Mouse (Mus musculus) adrenal gland, postnatal 36 days (tissue): Measurements from ENCODE around the gene Evi5l. TPM values are rescaled to one million over a fixed set of nuclear protein-coding genes. Genes with fewer than 3 reads are reported as not detected.

Experiments used
- DNase-seq, 2 experiments: peaks; one replicate each; pipeline ENCODE4 v3.0.0; 2021; ENCODE audit warnings: mixed read lengths in 1 of 2
- total RNA-seq, 2 experiments: library from RNA; stranded (reverse); gene quantifications; 2 replicates each; pipeline ENCODE4 v1.2.3; 2021

The Evi5l gene
- total RNA-seq, 2 experiments from 2014 or later = 29.4 to 38.5 TPM

GRCm38 (mm10) chr8:4205246-4206123 lies 39.1 kb downstream of the Evi5l start:
- DNase-seq = no peak

- no peak for DNase-seq
Measured at GRCm38 (mm10) chr8:4206182-4207015, 40.0 kb downstream of the Evi5l start.

GRCm38 (mm10) chr8:4207016-4207350 lies 40.6 kb downstream of the Evi5l start:
- no peak for DNase-seq

- no peak for DNase-seq
Measured at GRCm38 (mm10) chr8:4211097-4211496, 44.7 kb downstream of the Evi5l start.

- peak; percentile 32 to 37 for DNase-seq
Measured at GRCm38 (mm10) chr8:4212809-4213209, 46.4 kb downstream of the Evi5l start.

GRCm38 (mm10) chr8:4213210-4214005 lies 47.0 kb downstream of the Evi5l start:
- DNase-seq = peak; percentile 88 to 91

GRCm38 (mm10) chr8:4214006-4214980 lies 47.9 kb downstream of the Evi5l start:
- peak; percentile 90 to 92 for DNase-seq

GRCm38 (mm10) chr8:4216296-4216695 lies 49.9 kb downstream of the Evi5l start:
- no peak for DNase-seq

GRCm38 (mm10) chr8:4216791-4217621 lies 50.6 kb downstream of the Evi5l start, which contains the start of gene Prr36:
Gene Prr36 (minus strand): TSS chr8:4217459.
- peak; percentile 30 to 61 for DNase-seq

GRCm38 (mm10) chr8:4219617-4220016 lies 53.2 kb downstream of the Evi5l start:
- DNase-seq = no peak

- DNase-seq = no peak
Measured at GRCm38 (mm10) chr8:4222059-4222458, 55.7 kb downstream of the Evi5l start.

GRCm38 (mm10) chr8:4226323-4226722 lies 60.0 kb downstream of the Evi5l start:
- DNase-seq = no peak

- DNase-seq = peak; percentile 84 to 89
Measured at GRCm38 (mm10) chr8:4226739-4227347, 60.5 kb downstream of the Evi5l start, which contains the start of gene Lrrc8e. Gene Lrrc8e (plus strand): TSS chr8:4226827.

GRCm38 (mm10) chr8:4227919-4228318 lies 61.6 kb downstream of the Evi5l start:
- no peak for DNase-seq

GRCm38 (mm10) chr8:4229784-4230183 lies 63.4 kb downstream of the Evi5l start:
- DNase-seq = no peak

- DNase-seq = no peak
Measured at GRCm38 (mm10) chr8:4230612-4231351, 64.4 kb downstream of the Evi5l start.

- peak; percentile 63 to 66 for DNase-seq
Measured at GRCm38 (mm10) chr8:4237814-4238433, 71.6 kb downstream of the Evi5l start.
